Mouse (Mus musculus) heart, embryonic 13.5 days (tissue): ENCODE measurements around the gene Rpl18a. TPM values are rescaled to one million over a fixed set of nuclear protein-coding genes. Genes with fewer than 3 reads are reported as not detected.
A peak's percentile ranks its signal among the peaks of the same experiment; 100 is the strongest.

Experiments
- ATAC-seq: fragments of 200-750 bp; cut with Nextera tagmentation; 2 replicates; pipeline ENCODE4 v1.8.0; 2017; ENCODE audit warnings: moderate TSS enrichment; ENCODE audit not compliant: insufficient number of reproducible peaks, low FRiP score, low TSS enrichment; ENCODE audit errors: extremely low read depth
- H3K27ac ChIP-seq: fragments of 300-500 bp; sonication (generic); replicated peaks from 2 replicates; pipeline ENCODE4 v1.5.1; 2015; ENCODE audit warnings: moderate library complexity, mild to moderate bottlenecking, inconsistent platforms
- H3K27me3 ChIP-seq: fragments of 300-500 bp; sonication (generic); replicated peaks from 2 replicates; pipeline ENCODE4 v1.6.1; 2015; ENCODE audit warnings: mild to moderate bottlenecking, inconsistent platforms
- H3K36me3 ChIP-seq: fragments of 300-500 bp; sonication (generic); 2 replicates; pipeline ENCODE4 v1.6.1; 2015; ENCODE audit warnings: mild to moderate bottlenecking, inconsistent platforms
- H3K4me1 ChIP-seq: fragments of 300-500 bp; sonication (generic); 2 replicates; pipeline ENCODE4 v1.6.1; 2015; ENCODE audit warnings: inconsistent platforms
- H3K4me2 ChIP-seq: fragments of 300-500 bp; sonication (generic); 2 replicates; pipeline ENCODE4 v1.6.1; 2015; ENCODE audit warnings: inconsistent platforms, mild to moderate bottlenecking, moderate library complexity
- H3K4me3 ChIP-seq: fragments of 300-500 bp; sonication (generic); 2 replicates; pipeline ENCODE4 v1.5.1; 2015; ENCODE audit warnings: moderate library complexity, mild to moderate bottlenecking, inconsistent platforms
- H3K9ac ChIP-seq: fragments of 300-500 bp; sonication (generic); 2 replicates; pipeline ENCODE4 v1.6.1; 2015; ENCODE audit warnings: inconsistent platforms, mild to moderate bottlenecking, moderate library complexity
- H3K9me3 ChIP-seq: fragments of 300-500 bp; sonication (generic); 2 replicates; pipeline ENCODE4 v1.6.1; 2016; ENCODE audit warnings: inconsistent platforms
- WGBS: fragments of 180-500 bp; shearing (Covaris S2); methylation state at CpG from one replicate; pipeline ENCODE4 v1.1.7; 2015; ENCODE audit warnings: mixed read lengths; 5-methylcytosine and 5-hydroxymethylcytosine counted together
- polyA plus RNA-seq: library from polyadenylated mRNA; unstranded; fragments of >200 nt; fragmentation: Nextera tagmentation; extraction: Ambion mirVana; gene quantifications from 2 replicates; pipeline ENCODE4 v1.2.1, GENCODE M21; 2015

The Rpl18a gene
- polyA plus RNA-seq, 1 experiment from 2014 or later, result 3,040 TPM

GRCm38 (mm10) chr8:70866001-70866520 lies 31.2 kb downstream of the Rpl18a start:
- Histone ChIP-seq H3K4me2 (peak overlapping the region; percentile 94), H3K36me3 (peaks cover 13% of the 10 kb centered on the region), H3K9ac (peak overlapping the region; percentile 67), H3K27me3 (peaks cover 34% of the 10 kb centered on the region), H3K4me1 (peaks cover 61% of the 10 kb centered on the region), H3K4me3 (peak overlapping the region; percentile 70), H3K9me3 (no peaks in the 10 kb centered on the region), H3K27ac (peak overlapping the region; percentile 64)
- WGBS, result 7% methylated on average over 12 of the region's 12 CpGs
- 0 out of 2 replicates have a peak, but pooled peaks have one; percentile 2 for ATAC-seq

DNA sequence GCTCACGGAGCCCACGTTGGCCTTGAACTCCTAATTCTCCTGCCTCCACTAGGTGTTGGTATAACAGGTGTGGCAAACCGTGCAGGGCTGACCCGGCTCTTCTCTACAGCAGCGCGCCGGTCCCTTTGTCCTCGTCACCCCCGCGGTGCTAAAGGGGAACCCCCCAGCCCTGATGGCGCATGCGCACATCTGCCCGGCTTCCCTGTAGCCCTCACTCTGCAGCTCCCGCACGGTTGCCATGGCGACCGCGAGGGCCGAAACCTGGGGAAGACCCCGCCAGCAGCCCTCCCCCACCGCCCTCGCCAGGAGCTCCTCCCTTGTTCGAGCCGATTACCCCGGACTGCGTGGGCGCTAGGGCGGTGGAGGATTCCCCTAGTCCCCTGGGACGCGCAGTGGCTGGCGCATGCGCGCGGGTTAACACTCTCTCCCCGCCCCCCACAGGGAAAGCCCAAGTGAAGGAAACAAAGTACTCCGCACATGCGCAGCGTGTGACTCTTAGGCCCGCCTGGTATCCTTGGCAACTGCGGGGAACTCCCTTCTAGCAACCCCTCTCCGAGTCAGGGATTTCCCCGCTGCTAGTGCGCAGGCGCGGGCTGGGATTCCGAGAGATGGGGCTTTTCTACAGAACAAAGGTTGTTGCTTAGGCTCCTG lies 31.7 kb downstream of the Rpl18a start:
- H3K4me1 ChIP-seq, result peaks cover 55% of the 10 kb centered on the region
- peak overlapping the region; percentile 64 for H3K27ac ChIP-seq
- H3K27me3 ChIP-seq, result peaks cover 38% of the 10 kb centered on the region
- peak overlapping the region; percentile 94 for H3K4me2 ChIP-seq
- peak overlapping the region; percentile 83 for H3K9ac ChIP-seq
- H3K9me3 ChIP-seq, result no peaks in the 10 kb centered on the region
- peak; percentile 85 for ATAC-seq
- under 1% methylated on average over 46 of the region's 46 CpGs for WGBS
- peak overlapping the region; percentile 70 for H3K4me3 ChIP-seq
- H3K36me3 ChIP-seq, result peaks cover 13% of the 10 kb centered on the region

- Histone ChIP-seq H3K9ac (peak overlapping the region; percentile 83), H3K27ac (peak overlapping the region; percentile 64), H3K9me3 (no peaks in the 10 kb centered on the region), H3K36me3 (peaks cover 13% of the 10 kb centered on the region), H3K4me2 (peak overlapping the region; percentile 94), H3K27me3 (peaks cover 38% of the 10 kb centered on the region), H3K4me1 (peaks cover 54% of the 10 kb centered on the region), H3K4me3 (peak overlapping the region; percentile 70)
- no peak for ATAC-seq
- WGBS, result 3% methylated on average over 24 of the region's 24 CpGs
Observed at GRCm38 (mm10) chr8:70864712-70865221, 32.4 kb downstream of the Rpl18a start.

- WGBS, result under 1% methylated on average over 46 of the region's 46 CpGs
- Histone ChIP-seq H3K27me3 (peaks cover 38% of the 10 kb centered on the region), H3K4me3 (peak overlapping the region; percentile 70), H3K9ac (peak overlapping the region; percentile 83), H3K4me1 (peaks cover 50% of the 10 kb centered on the region), H3K9me3 (no peaks in the 10 kb centered on the region), H3K4me2 (peak overlapping the region; percentile 94), H3K36me3 (peaks cover 13% of the 10 kb centered on the region), H3K27ac (peak overlapping the region; percentile 64)
- no peak for ATAC-seq
Observed at GRCm38 (mm10) chr8:70863956-70864711, 33.1 kb downstream of the Rpl18a start.

DNA sequence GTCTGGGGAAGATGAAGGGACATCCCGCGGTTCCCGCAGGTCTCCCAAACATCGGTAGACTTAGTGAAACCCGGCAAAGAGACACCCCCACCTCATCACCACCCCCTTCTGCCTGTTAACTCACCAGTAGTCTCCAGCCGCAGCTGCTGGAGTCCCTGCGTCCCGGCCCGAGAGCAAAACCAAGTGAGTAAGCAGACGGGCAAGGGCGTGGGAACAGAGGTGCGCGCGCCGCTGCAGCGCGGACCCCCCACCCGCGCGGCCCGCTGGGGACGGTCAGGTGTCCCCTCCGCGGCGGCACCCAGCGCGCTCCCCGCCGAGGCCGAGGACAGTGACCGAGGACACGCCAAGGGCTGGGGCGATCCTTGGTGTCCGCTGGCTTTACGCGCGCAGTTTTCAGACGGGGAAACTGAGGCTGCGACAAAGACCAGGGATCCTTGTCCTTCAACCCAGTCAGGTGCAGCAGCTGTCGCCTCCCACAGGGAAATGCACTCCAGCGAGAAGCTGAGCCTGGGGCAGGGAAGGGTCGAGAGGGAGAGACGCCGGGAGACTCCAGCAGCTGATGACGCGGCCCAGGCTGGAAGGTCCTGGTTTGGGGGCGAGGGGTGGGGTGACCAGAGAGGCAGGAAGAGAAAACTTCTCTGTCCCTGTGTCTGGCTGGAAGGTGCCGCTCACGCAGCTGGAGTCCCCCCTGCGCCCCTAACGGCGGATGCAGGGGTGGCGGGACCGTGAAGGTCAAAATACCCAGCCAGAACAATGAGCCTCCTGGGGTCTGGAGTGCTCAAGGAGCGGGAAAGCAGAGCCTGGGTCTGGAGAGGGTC lies 34.2 kb downstream of the Rpl18a start, which contains the start of gene Kcnn1:
Kcnn1 (minus strand) TSS at position 435 of the 818 bp plus-strand sequence.
- H3K4me2 ChIP-seq, result peak within 1 kb of the TSS; percentile 94
- peak within 1 kb of the TSS; percentile 70 for H3K4me3 ChIP-seq
- H3K9me3 ChIP-seq, result no peaks in the 10 kb centered on the region
- peak within 1 kb of the TSS; percentile 83 for H3K9ac ChIP-seq
- no peak for ATAC-seq
- H3K27ac ChIP-seq, result peak within 1 kb of the TSS; percentile 64; the same call in 1 of the 2 replicates
- peaks cover 6% of the 10 kb centered on the region for H3K36me3 ChIP-seq
- H3K4me1 ChIP-seq, result peaks cover 39% of the 10 kb centered on the region
- 2% methylated on average over 55 of the region's 55 CpGs for whole genome bisulfite sequencing
- H3K27me3 ChIP-seq, result peaks cover 42% of the 10 kb centered on the region

DNA sequence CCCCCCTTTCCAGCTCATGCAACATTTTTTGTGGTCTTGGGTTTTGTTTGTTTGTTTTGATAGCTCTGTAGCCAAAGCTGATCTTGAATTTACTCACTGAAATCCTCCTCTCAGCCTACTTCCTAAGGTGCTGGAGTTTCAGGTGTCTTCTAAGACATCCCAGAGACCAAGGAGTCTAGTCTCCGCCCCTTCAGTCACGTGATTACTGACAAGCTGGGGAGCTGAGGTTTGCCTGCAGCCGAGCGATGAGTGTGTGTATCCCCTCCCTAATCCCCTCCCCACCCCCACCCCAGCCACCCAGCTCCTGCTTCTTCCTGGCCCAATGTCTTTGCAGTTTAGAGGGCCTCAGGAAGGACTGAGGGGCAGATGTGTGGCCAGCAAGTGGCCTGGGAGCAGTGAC lies 39.7 kb downstream of the Rpl18a start:
- Histone ChIP-seq H3K36me3 (no peaks in the 10 kb centered on the region), H3K4me1 (peaks cover 14% of the 10 kb centered on the region), H3K27ac (no peak overlapping the region), H3K27me3 (peaks cover 62% of the 10 kb centered on the region), H3K9me3 (no peaks in the 10 kb centered on the region), H3K4me3 (0 out of 2 replicates have a peak overlapping the region, but pooled peaks have one; percentile 58), H3K9ac (peak overlapping the region; percentile 77; the same call in 1 of the 2 replicates), H3K4me2 (0 out of 2 replicates have a peak overlapping the region, but pooled peaks have one; percentile 88)
- 22% methylated on average over 4 of the region's 4 CpGs for WGBS
- ATAC-seq, result no peak

- no peaks in the 10 kb centered on the region for H3K9me3 ChIP-seq
Observed at GRCm38 (mm10) chr8:70856541-70857197, 40.5 kb downstream of the Rpl18a start.

DNA sequence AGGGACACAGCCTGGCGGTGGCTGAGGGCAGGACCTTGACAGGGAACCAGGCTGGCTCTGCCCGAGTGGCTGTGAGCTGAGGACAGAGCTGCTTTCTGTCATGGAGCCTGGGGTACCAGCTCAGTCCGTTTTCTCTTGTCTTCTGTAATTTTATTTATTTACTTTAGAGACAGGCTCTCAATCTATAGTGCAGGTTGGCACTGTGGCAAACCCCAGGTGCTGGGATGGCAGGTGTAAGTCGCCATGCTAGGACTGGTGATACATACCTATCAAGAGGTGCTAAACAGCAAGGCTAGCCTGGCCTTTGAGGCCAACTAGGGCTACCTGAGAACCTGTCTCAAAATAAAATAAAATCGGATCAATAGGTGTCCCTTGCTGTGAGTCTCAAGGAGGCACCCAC lies 41.2 kb downstream of the Rpl18a start:
- Histone ChIP-seq H3K36me3 (no peaks in the 10 kb centered on the region), H3K27ac (no peak overlapping the region), H3K9ac (no peak overlapping the region), H3K4me2 (0 out of 2 replicates have a peak overlapping the region, but pooled peaks have one; percentile 88), H3K9me3 (no peaks in the 10 kb centered on the region), H3K4me3 (no peak overlapping the region), H3K27me3 (peaks cover 51% of the 10 kb centered on the region), H3K4me1 (peaks cover 10% of the 10 kb centered on the region)
- WGBS, result 55% methylated on average over 5 of the region's 5 CpGs
- ATAC-seq, result no peak

More at GRCm38 (mm10) chr8:70856541-70857197, 40.5 kb downstream of the Rpl18a start:
- H3K27me3 ChIP-seq, result peaks cover 57% of the 10 kb centered on the region
- peak overlapping the region; percentile 58 for H3K4me3 ChIP-seq
- H3K36me3 ChIP-seq, result no peaks in the 10 kb centered on the region
- H3K27ac ChIP-seq, result no peak overlapping the region
- peak overlapping the region; percentile 88 for H3K4me2 ChIP-seq
- H3K4me1 ChIP-seq, result peaks cover 10% of the 10 kb centered on the region
- peak; percentile 55 for ATAC-seq
- peak overlapping the region; percentile 77 for H3K9ac ChIP-seq
- 6% methylated on average over 32 of the region's 33 CpGs for WGBS

DNA sequence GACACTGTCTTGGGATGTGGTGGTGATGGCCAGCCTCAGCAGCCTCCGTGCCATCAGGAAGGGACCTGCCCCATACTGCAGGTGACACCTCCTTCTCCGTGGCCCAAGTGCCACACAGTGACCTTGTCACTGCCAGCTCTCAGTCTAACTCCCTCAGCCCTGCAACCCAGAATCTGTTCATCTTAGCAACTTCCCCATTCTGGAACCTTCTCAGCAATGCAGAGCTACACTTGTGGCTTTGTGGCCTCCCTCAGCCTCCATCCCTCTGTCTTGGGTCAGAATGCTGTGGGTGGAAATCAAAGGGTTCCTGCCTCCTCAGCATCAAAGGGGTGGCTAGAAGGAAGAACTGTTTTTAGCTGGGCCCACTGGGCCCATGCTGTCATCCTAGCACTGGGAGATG lies 43.3 kb downstream of the Rpl18a start:
- no peak for ATAC-seq
- no peak overlapping the region for H3K4me3 ChIP-seq
- H3K9ac ChIP-seq, result no peak overlapping the region
- peaks cover 65% of the 10 kb centered on the region for H3K27me3 ChIP-seq
- no peaks in the 10 kb centered on the region for H3K36me3 ChIP-seq
- peaks cover 10% of the 10 kb centered on the region for H3K4me1 ChIP-seq
- H3K27ac ChIP-seq, result no peak overlapping the region
- H3K4me2 ChIP-seq, result no peak overlapping the region
- 82% methylated on average over 2 of the region's 2 CpGs for WGBS
- no peaks in the 10 kb centered on the region for H3K9me3 ChIP-seq

- Histone ChIP-seq H3K36me3 (no peaks in the 10 kb centered on the region), H3K27me3 (peaks cover 69% of the 10 kb centered on the region), H3K27ac (no peak overlapping the region), H3K9ac (no peak overlapping the region), H3K9me3 (no peaks in the 10 kb centered on the region), H3K4me1 (peaks cover 10% of the 10 kb centered on the region), H3K4me3 (no peak overlapping the region), H3K4me2 (no peak overlapping the region)
- 84% methylated on average over 41 of the region's 41 CpGs for WGBS
- no peak for ATAC-seq
Observed at GRCm38 (mm10) chr8:70852595-70853231, 44.5 kb downstream of the Rpl18a start.
